In genomic region chr7:76228881-76229280, GRCm38 (mm10) we compare ENCODE assay signal across 15 mouse cellular contexts.
A peak's percentile ranks its signal among the peaks of the same experiment; 100 is the strongest.
DNase-seq lines count a peak whose midpoint lies in the region.
"Had no signal": no experiment of that assay in that cellular context is flagged by ENCODE, and none has a peak within 500 bp of the region (broad histone marks: within the 10 kb centered on the region; RNA-seq: fewer than 3 reads in every experiment).

No protein-coding gene starts in this region.

- peak; percentile 61 for DNase-seq in CD4-positive helper T cell, adult 2 months (ENCODE audit: low read depth, low spot score)
- peak; percentile 77 for DNase-seq in T-cell, adult 2 months (ENCODE audit: low spot score)
- peak; percentile 26 to 34 for DNase-seq in natural killer cell, adult 2 months (ENCODE audit: low spot score in 2 of 2)
- peak; percentile 31 for DNase-seq in thymus, postnatal 25 days
- no peak for DNase-seq in retina, postnatal 1 day
- DNase-seq in cerebellum, adult 18-20 months = no peak
- DNase-seq in right cerebral cortex, postnatal 4 days = no peak
- DNase-seq: adrenal gland, postnatal 36 days; cerebellum, adult 9-11 months; forebrain, postnatal 0 days; kidney, adult 2 months; kidney, postnatal 10 days; liver; lung, postnatal 36 days; midbrain, embryonic 14.5 days had no signal

Comparison
In these comparisons a context has a peak if more than half of its experiments do, and no peak if none do; other contexts are left out.
1. DNase-seq: peak in CD4-positive helper T cell, adult 2 months (single experiment), T-cell, adult 2 months (single experiment), natural killer cell, adult 2 months (2 of 2) and thymus, postnatal 25 days (single experiment); none in retina, postnatal 1 day (single experiment), cerebellum, adult 18-20 months (0 of 2) and right cerebral cortex, postnatal 4 days (single experiment).